Mouse (Mus musculus): ENCODE measurements around the gene Armh4. TPM values are rescaled to one million over a fixed set of nuclear protein-coding genes. Genes with fewer than 3 reads are reported as not detected.
"Not testable (repeated sequence)": the region's sequence is repeated elsewhere in the genome, so short reads cannot be mapped to it uniquely, and the experiment has no call there.

The Armh4 gene
- polyA plus RNA-seq, 1 experiment from 2014 or later: 57.2 TPM

DNA sequence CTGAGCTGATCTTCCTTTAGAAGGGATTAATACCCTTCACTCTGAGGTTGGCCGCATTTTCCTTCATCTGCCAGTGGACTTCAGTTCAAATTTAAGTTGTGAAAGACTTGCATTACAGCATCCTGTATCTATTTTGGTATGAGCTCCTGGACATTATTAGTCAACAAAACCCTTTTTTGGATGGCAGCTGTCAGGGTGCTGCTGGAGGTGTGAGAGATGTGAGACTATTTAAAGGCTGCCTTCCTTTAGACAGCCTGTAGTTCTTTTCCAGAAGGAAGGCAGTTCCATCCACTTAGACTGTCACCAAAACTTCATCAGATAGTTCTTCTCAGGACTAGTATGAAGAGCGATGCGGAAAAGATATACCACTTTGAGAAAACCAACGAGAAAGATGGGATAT lies 10.8 kb upstream of the Armh4 start:
- Histone ChIP-seq H3K4me2 (ENCODE audit: low read length) (peak overlapping the region; percentile 48), H3K4me3 (ENCODE audit: control insufficient read depth in 1 of 2, insufficient read depth in 1 of 2, low read depth in 1 of 2, low read length in 2 of 2) (peak overlapping the region in 1 of 2 experiments; percentile 11; a peak in 1 of 4 replicates), H3K27ac (replicated peaks in 1 of 2; ENCODE audit: control insufficient read depth in 1 of 2, insufficient read depth in 1 of 2, low read depth in 2 of 2, low read length in 2 of 2) (peak overlapping the region; percentile 56 to 68), H3K27me3 (ENCODE audit: control insufficient read depth, insufficient read depth, low read length) (no peaks in the 10 kb centered on the region), H3K9me3 (ENCODE audit: control insufficient read depth, low read length) (no peaks in the 10 kb centered on the region), H3K9ac (ENCODE audit: low read length) (no peak overlapping the region), H3K36me3 (ENCODE audit: control insufficient read depth, insufficient read depth, low read length) (no peaks in the 10 kb centered on the region), H3K4me1 (ENCODE audit: control insufficient read depth in 2 of 2, insufficient read depth in 2 of 2, low read length in 2 of 2) (peaks cover 0 to 13% of the 10 kb centered on the region in 2 experiments; a peak in 3 of 4 replicates)
- peak; percentile 39; the same call in 1 of the 2 replicates for ATAC-seq (ENCODE audit: insufficient number of reproducible peaks, insufficient read depth, low FRiP score, low read depth)
- 45% methylated on average over 4 of the region's 4 CpGs for WGBS

- H3K36me3 ChIP-seq (ENCODE audit: control insufficient read depth, insufficient read depth, low read length): no peaks in the 10 kb centered on the region
- ATAC-seq (ENCODE audit: insufficient number of reproducible peaks, insufficient read depth, low FRiP score, low read depth): 0 out of 2 replicates have a peak, but pooled peaks have one; percentile 43
Observed at GRCm38 (mm10) chr14:49790542-49790941, 7.4 kb upstream of the Armh4 start.

DNA sequence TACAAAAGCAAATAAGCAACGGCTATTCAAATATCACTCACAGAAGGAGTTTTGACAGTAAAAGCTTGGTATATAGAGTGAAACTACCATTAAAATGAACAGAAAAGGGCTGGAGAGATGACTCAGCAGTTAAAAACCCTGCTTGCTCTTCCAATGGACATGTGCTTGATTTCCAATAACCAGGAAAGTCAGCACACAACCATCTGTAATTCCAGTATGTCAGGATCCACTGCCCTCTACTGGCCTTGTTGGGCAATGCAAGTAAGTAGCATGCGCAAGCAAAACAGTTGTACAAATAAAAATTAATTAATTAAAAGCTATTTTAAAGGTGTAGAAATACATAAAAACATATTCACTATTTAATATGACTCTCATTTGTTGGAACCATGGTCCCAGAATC lies 2.6 kb upstream of the Armh4 start:
- no peak for ATAC-seq (ENCODE audit: insufficient number of reproducible peaks, insufficient read depth, low FRiP score, low read depth)
- Histone ChIP-seq H3K36me3 (ENCODE audit: control insufficient read depth, insufficient read depth, low read length) (no peaks in the 10 kb centered on the region), H3K27me3 (ENCODE audit: control insufficient read depth, insufficient read depth, low read length) (no peaks in the 10 kb centered on the region), H3K4me1 (ENCODE audit: control insufficient read depth in 2 of 2, insufficient read depth in 2 of 2, low read length in 2 of 2) (peaks cover 2 to 20% of the 10 kb centered on the region in 2 experiments; a peak in 2 of 4 replicates), H3K4me2 (ENCODE audit: low read length) (no peak overlapping the region), H3K4me3 (ENCODE audit: control insufficient read depth in 1 of 2, insufficient read depth in 1 of 2, low read depth in 1 of 2, low read length in 2 of 2) (no peak overlapping the region), H3K9ac (ENCODE audit: low read length) (no peak overlapping the region), H3K27ac (replicated peaks in 1 of 2; ENCODE audit: control insufficient read depth in 1 of 2, insufficient read depth in 1 of 2, low read depth in 2 of 2, low read length in 2 of 2) (no peak overlapping the region), H3K9me3 (ENCODE audit: control insufficient read depth, low read length) (no peaks in the 10 kb centered on the region)
- 67% methylated on average over 2 of the region's 2 CpGs for WGBS

More at GRCm38 (mm10) chr14:49790542-49790941, 7.4 kb upstream of the Armh4 start:
- no peaks in the 10 kb centered on the region for H3K27me3 ChIP-seq (ENCODE audit: control insufficient read depth, insufficient read depth, low read length)
- no peak overlapping the region for H3K9ac ChIP-seq (ENCODE audit: low read length)
- no peaks in the 10 kb centered on the region for H3K9me3 ChIP-seq (ENCODE audit: control insufficient read depth, low read length)
- H3K27ac ChIP-seq (replicated peaks in 1 of 2; ENCODE audit: control insufficient read depth in 1 of 2, insufficient read depth in 1 of 2, low read depth in 2 of 2, low read length in 2 of 2): peak overlapping the region in 1 of 2 experiments; percentile 69; a peak in 3 of 4 replicates
- H3K4me1 ChIP-seq (ENCODE audit: control insufficient read depth in 2 of 2, insufficient read depth in 2 of 2, low read length in 2 of 2): peaks cover 0 to 13% of the 10 kb centered on the region in 2 experiments; a peak in 3 of 4 replicates
- H3K4me2 ChIP-seq (ENCODE audit: low read length): peak overlapping the region; percentile 2; the same call in 1 of the 2 replicates
- WGBS: 31% methylated on average over 4 of the region's 4 CpGs
- H3K4me3 ChIP-seq (ENCODE audit: control insufficient read depth in 1 of 2, insufficient read depth in 1 of 2, low read depth in 1 of 2, low read length in 2 of 2): no peak overlapping the region

GRCm38 (mm10) chr14:49783866-49784265 lies 683 bp upstream of the Armh4 start:
- no peaks in the 10 kb centered on the region for H3K9me3 ChIP-seq (ENCODE audit: control insufficient read depth, low read length)
- peak overlapping the region in 1 of 2 experiments; percentile 87; a peak in 1 of 4 replicates for H3K27ac ChIP-seq (replicated peaks in 1 of 2; ENCODE audit: control insufficient read depth in 1 of 2, insufficient read depth in 1 of 2, low read depth in 2 of 2, low read length in 2 of 2)
- 55% methylated on average over 4 of the region's 4 CpGs for WGBS
- H3K4me2 ChIP-seq (ENCODE audit: low read length): peak overlapping the region; percentile 74
- H3K9ac ChIP-seq (ENCODE audit: low read length): peak overlapping the region; percentile 62
- no peak for ATAC-seq (ENCODE audit: insufficient number of reproducible peaks, insufficient read depth, low FRiP score, low read depth)
- no peaks in the 10 kb centered on the region for H3K27me3 ChIP-seq (ENCODE audit: control insufficient read depth, insufficient read depth, low read length)
- H3K4me1 ChIP-seq (ENCODE audit: control insufficient read depth in 2 of 2, insufficient read depth in 2 of 2, low read length in 2 of 2): peaks cover 2 to 14% of the 10 kb centered on the region in 2 experiments; a peak in 2 of 4 replicates
- no peaks in the 10 kb centered on the region for H3K36me3 ChIP-seq (ENCODE audit: control insufficient read depth, insufficient read depth, low read length)
- H3K4me3 ChIP-seq (ENCODE audit: control insufficient read depth in 1 of 2, insufficient read depth in 1 of 2, low read depth in 1 of 2, low read length in 2 of 2): no peak overlapping the region

DNA sequence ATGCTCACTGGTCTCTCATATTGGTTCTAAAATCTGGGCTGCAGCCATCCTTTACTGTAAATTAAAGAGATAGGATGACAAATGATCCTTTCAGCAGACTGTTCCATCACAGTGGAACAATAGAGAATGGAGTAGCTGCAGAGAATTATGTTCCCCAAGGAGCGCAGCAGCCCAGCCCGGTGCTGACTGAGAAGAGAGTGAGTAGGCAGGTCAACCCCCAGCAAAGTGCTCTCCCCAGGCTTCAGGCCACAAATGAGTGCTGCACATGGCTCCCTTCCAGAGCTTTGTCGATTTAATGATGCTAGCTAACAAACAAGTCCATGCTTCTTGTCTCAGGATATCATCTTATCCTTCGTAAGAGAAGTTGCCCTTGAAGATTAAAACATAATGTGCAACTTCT lies 2.8 kb downstream of the Armh4 start:
- no peak overlapping the region for H3K4me2 ChIP-seq (ENCODE audit: low read length)
- no peak overlapping the region for H3K27ac ChIP-seq (replicated peaks in 1 of 2; ENCODE audit: control insufficient read depth in 1 of 2, insufficient read depth in 1 of 2, low read depth in 2 of 2, low read length in 2 of 2)
- no peaks in the 10 kb centered on the region for H3K27me3 ChIP-seq (ENCODE audit: control insufficient read depth, insufficient read depth, low read length)
- H3K4me1 ChIP-seq (ENCODE audit: control insufficient read depth in 2 of 2, insufficient read depth in 2 of 2, low read length in 2 of 2): peaks cover 2 to 14% of the 10 kb centered on the region in 2 experiments; a peak in 2 of 4 replicates
- no peak for ATAC-seq (ENCODE audit: insufficient number of reproducible peaks, insufficient read depth, low FRiP score, low read depth)
- H3K9me3 ChIP-seq (ENCODE audit: control insufficient read depth, low read length): no peaks in the 10 kb centered on the region
- H3K4me3 ChIP-seq (ENCODE audit: control insufficient read depth in 1 of 2, insufficient read depth in 1 of 2, low read depth in 1 of 2, low read length in 2 of 2): no peak overlapping the region
- H3K9ac ChIP-seq (ENCODE audit: low read length): no peak overlapping the region
- no peaks in the 10 kb centered on the region for H3K36me3 ChIP-seq (ENCODE audit: control insufficient read depth, insufficient read depth, low read length)
- WGBS: 41% methylated on average over 4 of the region's 4 CpGs

GRCm38 (mm10) chr14:49777539-49777938 lies 5.6 kb downstream of the Armh4 start:
- WGBS: 53% methylated on average over 4 of the region's 4 CpGs
- not testable (repeated sequence) for H3K4me3 ChIP-seq (ENCODE audit: control insufficient read depth in 1 of 2, insufficient read depth in 1 of 2, low read depth in 1 of 2, low read length in 2 of 2); H3K36me3 ChIP-seq (ENCODE audit: control insufficient read depth, insufficient read depth, low read length); H3K27me3 ChIP-seq (ENCODE audit: control insufficient read depth, insufficient read depth, low read length); H3K27ac ChIP-seq (replicated peaks in 1 of 2; ENCODE audit: control insufficient read depth in 1 of 2, insufficient read depth in 1 of 2, low read depth in 2 of 2, low read length in 2 of 2); H3K9me3 ChIP-seq (ENCODE audit: control insufficient read depth, low read length); ATAC-seq (ENCODE audit: insufficient number of reproducible peaks, insufficient read depth, low FRiP score, low read depth); H3K9ac ChIP-seq (ENCODE audit: low read length); H3K4me2 ChIP-seq (ENCODE audit: low read length)
- H3K4me1 ChIP-seq (ENCODE audit: control insufficient read depth in 2 of 2, insufficient read depth in 2 of 2, low read length in 2 of 2): peaks cover 2 to 13% of the 10 kb centered on the region in 2 experiments; a peak in 3 of 4 replicates

GRCm38 (mm10) chr14:49771746-49772145 lies 11.4 kb downstream of the Armh4 start:
- no peak overlapping the region for H3K27ac ChIP-seq (replicated peaks in 1 of 2; ENCODE audit: control insufficient read depth in 1 of 2, insufficient read depth in 1 of 2, low read depth in 2 of 2, low read length in 2 of 2)
- H3K4me2 ChIP-seq (ENCODE audit: low read length): no peak overlapping the region
- no peak overlapping the region for H3K9ac ChIP-seq (ENCODE audit: low read length)
- H3K9me3 ChIP-seq (ENCODE audit: control insufficient read depth, low read length): no peaks in the 10 kb centered on the region
- ATAC-seq (ENCODE audit: insufficient number of reproducible peaks, insufficient read depth, low FRiP score, low read depth): no peak
- no peak overlapping the region for H3K4me3 ChIP-seq (ENCODE audit: control insufficient read depth in 1 of 2, insufficient read depth in 1 of 2, low read depth in 1 of 2, low read length in 2 of 2)
- WGBS: 77% methylated on average over 1 of the region's 1 CpGs
- H3K36me3 ChIP-seq (ENCODE audit: control insufficient read depth, insufficient read depth, low read length): peaks cover 36% of the 10 kb centered on the region
- H3K27me3 ChIP-seq (ENCODE audit: control insufficient read depth, insufficient read depth, low read length): no peaks in the 10 kb centered on the region
- H3K4me1 ChIP-seq (ENCODE audit: control insufficient read depth in 2 of 2, insufficient read depth in 2 of 2, low read length in 2 of 2): no peaks in the 10 kb centered on the region; a peak in 1 of 4 replicates

- H3K4me3 ChIP-seq (ENCODE audit: control insufficient read depth in 1 of 2, insufficient read depth in 1 of 2, low read depth in 1 of 2, low read length in 2 of 2): no peak overlapping the region
- H3K4me1 ChIP-seq (ENCODE audit: control insufficient read depth in 2 of 2, insufficient read depth in 2 of 2, low read length in 2 of 2): no peaks in the 10 kb centered on the region
- H3K4me2 ChIP-seq (ENCODE audit: low read length): no peak overlapping the region
- H3K9ac ChIP-seq (ENCODE audit: low read length): no peak overlapping the region
- ATAC-seq (ENCODE audit: insufficient number of reproducible peaks, insufficient read depth, low FRiP score, low read depth): no peak
- no peaks in the 10 kb centered on the region for H3K27me3 ChIP-seq (ENCODE audit: control insufficient read depth, insufficient read depth, low read length)
- no peaks in the 10 kb centered on the region for H3K9me3 ChIP-seq (ENCODE audit: control insufficient read depth, low read length)
- H3K27ac ChIP-seq (replicated peaks in 1 of 2; ENCODE audit: control insufficient read depth in 1 of 2, insufficient read depth in 1 of 2, low read depth in 2 of 2, low read length in 2 of 2): no peak overlapping the region
- H3K36me3 ChIP-seq (ENCODE audit: control insufficient read depth, insufficient read depth, low read length): peaks cover 43% of the 10 kb centered on the region
- WGBS: 88% methylated on average over 4 of the region's 4 CpGs
Observed at GRCm38 (mm10) chr14:49766601-49767000, 16.6 kb downstream of the Armh4 start.

Measured in heart, embryonic 14.5 days (tissue).